Mouse (Mus musculus) kidney, postnatal 36 days (tissue): ENCODE data around the gene Hspb8.
"Not testable (repeated sequence)": the region's sequence is repeated elsewhere in the genome, so short reads cannot be mapped to it uniquely, and the experiment has no call there.

Experiments used
- DNase-seq, 2 experiments: peaks; one replicate each; pipeline ENCODE4 v3.0.0; 2021 to 2022; ENCODE audit warnings: mixed read lengths in 2 of 2

The Hspb8 gene

GRCm38 (mm10) chr5:116426701-116427100, 4.0 kb upstream of the Hspb8 start:
- no peak for DNase-seq

GRCm38 (mm10) chr5:116425709-116426108, 3.0 kb upstream of the Hspb8 start:
- DNase-seq = not testable (repeated sequence)

DNA sequence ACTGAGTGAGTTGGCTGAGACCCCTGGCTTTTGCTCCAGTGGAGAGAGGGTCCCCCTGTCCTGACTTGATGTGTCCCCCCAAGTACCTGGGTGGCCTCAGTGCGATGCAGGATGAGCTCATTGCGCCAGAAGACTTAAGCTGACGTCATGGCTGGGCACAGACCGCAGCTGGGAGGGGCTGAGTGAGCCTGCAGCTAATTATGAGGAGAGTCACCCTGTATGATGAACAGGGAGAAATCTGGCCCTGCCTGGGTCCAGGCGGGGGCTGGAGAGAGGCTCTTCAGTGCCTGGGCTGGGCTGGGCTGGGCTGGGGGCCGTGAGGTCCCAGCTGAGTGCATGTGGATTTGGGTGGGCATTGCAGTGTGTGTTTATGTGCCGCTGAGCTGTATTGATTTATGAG, 2.6 kb upstream of the Hspb8 start:
- DNase-seq = no peak

GRCm38 (mm10) chr5:116423746-116424145, 1.1 kb upstream of the Hspb8 start:
- no peak for DNase-seq

DNA sequence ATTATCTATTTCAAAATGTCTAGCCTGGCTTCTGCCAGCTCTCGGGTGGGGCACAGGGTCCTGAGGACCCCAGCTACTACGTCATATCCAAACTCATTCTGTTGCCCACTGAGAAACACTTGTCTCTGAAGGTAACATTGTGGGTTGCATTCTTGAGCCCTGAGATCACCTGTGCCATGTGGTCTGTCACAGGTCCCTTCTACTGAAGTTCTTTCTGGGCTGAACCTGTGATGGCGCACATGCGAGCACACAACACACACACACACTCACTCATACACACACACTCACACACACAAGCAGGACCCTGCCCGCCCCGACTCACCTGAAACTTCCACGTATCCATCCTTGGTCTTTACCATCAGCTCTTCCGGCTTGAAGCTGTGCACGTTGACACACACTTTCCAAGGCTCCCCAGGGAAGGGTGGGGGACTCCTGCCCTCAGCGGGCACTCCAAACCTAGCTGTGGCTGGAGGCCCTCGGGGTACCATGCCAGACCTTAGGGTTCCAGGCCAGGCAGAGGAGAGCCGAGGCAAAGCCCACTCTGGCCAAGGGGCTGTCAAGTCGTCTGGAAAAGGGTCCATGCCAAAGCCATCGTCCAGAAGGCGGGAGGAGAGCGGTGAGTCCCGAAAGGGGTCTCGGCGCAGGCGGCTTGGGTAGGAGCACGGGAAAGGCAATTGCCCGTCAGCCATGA, 728 bp downstream of the Hspb8 start:
- no peak for DNase-seq

GRCm38 (mm10) chr5:116420759-116421225, 1.9 kb downstream of the Hspb8 start:
- no peak for DNase-seq

DNA sequence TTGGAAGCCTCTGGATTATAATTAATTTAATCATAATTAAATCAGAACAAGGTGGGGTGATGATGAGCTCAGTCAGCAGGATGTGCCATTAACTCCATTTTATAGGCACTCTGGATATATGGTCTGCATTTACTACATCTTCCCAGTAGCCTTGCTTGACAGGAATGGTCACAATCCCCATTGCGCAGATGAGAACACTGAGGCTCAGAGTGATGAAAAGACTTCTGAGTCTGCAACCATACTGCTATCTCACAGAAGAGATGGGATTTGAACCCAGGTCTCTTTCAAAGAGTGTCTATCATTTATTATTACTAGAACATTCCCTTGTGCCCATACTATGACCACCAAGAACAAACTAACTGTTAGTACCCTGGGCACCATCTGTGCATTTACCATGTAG, 2.5 kb downstream of the Hspb8 start:
- DNase-seq = no peak

DNA sequence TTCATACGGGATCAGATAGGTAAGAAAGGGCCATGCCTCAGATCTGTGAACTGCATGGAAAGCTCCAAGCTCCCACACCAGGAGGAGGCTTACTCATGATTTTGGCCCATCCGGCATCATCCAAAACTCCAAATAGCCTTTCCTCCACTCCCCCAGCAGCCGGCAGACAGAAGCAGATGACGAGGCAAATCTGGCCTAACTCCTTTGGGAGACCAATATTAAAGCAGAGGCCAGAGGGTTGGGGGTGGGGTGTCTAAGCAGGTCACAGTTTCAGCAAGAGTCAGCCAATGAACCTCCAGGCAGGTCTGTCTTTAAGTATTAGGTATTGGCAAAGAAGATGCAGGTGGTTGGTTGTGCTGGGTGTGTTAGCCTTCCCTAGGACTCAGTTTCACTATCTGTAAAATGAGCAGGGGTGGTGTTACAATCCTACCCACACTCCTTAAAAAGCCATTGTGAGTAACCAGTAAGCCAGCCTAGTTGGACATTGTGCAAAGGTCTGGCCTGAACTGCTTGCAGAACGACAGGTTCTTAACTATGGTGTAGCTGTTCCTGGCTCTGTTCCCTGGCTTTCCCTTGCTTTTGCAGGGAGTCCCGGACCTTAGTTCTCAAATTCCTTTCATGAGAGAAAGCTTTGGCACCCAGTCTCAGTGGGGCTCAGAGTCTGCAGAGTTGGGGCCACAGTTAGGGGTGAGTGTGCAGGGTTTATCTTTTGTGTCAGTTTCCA, 3.2 kb downstream of the Hspb8 start:
- no peak for DNase-seq

DNA sequence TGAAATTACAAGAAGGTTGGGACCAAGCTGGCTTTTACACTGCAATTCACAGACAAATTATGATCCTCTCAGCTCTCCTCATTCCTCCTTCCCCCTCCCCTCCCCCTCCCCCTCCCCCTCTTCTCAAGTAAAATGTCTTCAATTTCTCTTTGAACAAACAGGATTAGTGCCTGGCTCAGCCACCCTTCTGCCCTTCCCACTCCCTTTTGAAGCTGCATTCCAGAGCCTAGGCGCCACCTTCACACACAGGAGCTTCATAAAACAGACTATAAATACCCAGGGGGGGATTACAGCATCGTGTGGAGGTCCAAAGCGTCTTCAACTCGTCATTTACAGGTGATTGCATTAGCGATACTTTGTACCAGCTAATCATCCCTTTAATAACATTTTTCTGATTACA, 6.5 kb downstream of the Hspb8 start:
- DNase-seq = no peak

GRCm38 (mm10) chr5:116409689-116410590, 12.7 kb downstream of the Hspb8 start:
- peak; percentile 23 to 28 for DNase-seq

GRCm38 (mm10) chr5:116408965-116409364, 13.7 kb downstream of the Hspb8 start:
- DNase-seq = no peak

- DNase-seq = peak; percentile 19 to 26
Measured at GRCm38 (mm10) chr5:116407936-116408335, 14.7 kb downstream of the Hspb8 start.

GRCm38 (mm10) chr5:116407321-116407720, 15.3 kb downstream of the Hspb8 start:
- DNase-seq = no peak

DNA sequence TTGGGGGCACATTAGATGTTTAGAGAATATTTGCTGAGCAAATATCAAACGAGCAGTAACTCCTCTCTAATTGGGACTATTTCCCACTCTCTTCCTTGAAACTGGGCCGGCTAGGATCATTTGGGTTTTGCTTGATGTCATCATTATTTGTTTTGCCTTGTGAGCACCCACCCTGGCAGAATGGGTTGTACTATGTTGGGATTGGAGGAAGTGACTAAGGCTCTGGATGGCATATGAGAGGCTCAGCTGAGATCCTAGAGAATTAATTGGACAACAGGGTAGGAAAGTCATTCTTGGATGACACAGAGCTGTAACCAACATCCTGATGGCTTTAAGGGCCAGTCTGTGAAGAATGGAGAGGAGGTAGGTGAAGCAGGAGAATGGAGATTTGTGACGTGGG, 16.2 kb downstream of the Hspb8 start:
- DNase-seq = no peak

DNA sequence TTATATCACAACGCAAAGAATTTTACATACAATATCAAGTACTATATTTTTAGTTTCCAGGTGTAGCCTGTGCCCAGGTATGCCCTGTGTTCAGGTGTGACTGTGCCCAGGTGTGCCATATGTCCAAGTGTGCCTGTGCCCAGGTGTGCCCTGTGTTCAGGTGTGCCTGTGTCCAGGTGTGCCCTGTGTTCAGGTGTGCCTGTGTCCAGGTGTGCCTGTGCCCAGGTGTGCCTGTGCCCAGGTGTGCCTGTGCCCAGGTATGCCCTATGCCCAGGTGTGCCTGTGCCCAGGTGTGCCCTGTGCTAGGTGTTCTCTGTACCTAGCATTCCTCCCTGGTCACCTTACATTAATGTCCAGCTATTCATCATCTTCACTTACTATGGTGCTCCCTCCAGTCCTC, 16.7 kb downstream of the Hspb8 start:
- DNase-seq = no peak

DNA sequence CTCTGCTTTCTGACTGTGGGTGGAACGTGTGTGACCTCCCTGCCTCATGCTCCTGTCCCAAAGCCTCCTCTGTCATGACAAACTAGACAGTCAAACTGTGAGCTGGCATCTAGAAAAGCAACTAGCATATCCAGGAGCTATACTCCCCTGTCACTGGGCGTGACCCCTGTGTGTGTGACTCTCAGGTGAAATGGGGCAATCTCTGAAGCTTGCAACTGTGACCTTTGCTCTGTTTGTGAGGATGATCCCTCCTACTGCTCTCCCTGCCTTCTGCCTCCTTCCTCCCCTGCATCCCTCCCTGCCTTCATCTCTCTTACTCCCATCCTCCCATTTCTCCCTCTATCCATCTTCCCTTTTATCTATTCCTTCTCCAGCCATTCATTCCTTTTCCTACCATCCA, 18.6 kb downstream of the Hspb8 start:
- no peak for DNase-seq

DNA sequence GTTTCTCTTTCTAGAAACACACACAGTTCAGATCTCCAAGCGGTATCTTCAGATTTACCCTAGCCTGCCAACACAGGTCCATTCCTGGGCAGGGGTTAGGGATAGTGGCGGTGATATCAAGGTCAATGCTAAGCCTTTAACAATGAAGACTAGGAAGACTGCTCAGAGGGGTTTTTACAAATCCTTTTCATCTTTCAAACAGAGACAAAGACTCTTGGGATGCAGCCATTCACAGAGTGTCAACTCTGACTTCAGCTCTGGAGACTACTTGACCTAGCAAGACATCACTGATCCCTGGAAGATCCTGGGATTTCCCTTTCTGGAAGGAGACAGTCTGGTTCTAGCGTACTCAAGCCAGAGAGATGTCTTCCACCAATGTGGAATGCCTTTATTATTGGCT, 21.9 kb downstream of the Hspb8 start:
- DNase-seq = no peak

- peak in 1 of 2 experiments; percentile 27 for DNase-seq
Measured at GRCm38 (mm10) chr5:116400042-116400730, 22.5 kb downstream of the Hspb8 start.

GRCm38 (mm10) chr5:116396104-116396503, 26.6 kb downstream of the Hspb8 start:
- no peak for DNase-seq

GRCm38 (mm10) chr5:116392603-116393002, 30.1 kb downstream of the Hspb8 start:
- DNase-seq = no peak

- peak; percentile 39 to 41 for DNase-seq
Measured at GRCm38 (mm10) chr5:116389856-116390542, 32.7 kb downstream of the Hspb8 start.

DNA sequence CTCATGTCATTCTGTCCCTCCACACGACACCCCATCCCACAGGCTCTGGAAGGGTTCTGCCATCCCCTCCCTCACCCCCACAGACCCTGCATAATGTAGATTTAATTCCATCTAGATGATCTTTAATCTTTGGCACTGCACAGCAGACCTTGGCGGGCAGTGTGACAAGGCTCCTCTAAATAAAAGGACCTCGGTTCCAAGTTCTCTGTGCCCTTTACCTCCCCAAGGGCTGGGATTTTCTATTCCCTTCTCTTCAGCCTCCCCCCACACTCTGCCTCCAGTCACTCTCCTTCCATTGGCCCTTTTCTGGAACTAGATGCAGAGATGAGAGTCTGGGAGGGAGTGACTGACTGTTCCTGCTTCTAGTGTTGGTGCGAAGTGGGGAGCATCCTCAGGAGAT, 33.3 kb downstream of the Hspb8 start:
- no peak for DNase-seq
